Mouse (Mus musculus): ENCODE data around the gene Amdhd1.

Amdhd1 gene

GRCm38 (mm10) chr10:93539775-93540430 is at the start of gene Amdhd1:
TSS of gene Amdhd1 (minus strand) at chr10:93540033.
- 4% methylated on average over 35 of the region's 35 CpGs for WGBS

- WGBS, result under 1% methylated on average over 63 of the region's 63 CpGs
These were observed 49.5 kb upstream of the Amdhd1 start, which contains the start of gene Snrpf for GRCm38 (mm10) chr10:93589281-93589848. TSS of gene Snrpf (minus strand) at chr10:93589706.

DNA sequence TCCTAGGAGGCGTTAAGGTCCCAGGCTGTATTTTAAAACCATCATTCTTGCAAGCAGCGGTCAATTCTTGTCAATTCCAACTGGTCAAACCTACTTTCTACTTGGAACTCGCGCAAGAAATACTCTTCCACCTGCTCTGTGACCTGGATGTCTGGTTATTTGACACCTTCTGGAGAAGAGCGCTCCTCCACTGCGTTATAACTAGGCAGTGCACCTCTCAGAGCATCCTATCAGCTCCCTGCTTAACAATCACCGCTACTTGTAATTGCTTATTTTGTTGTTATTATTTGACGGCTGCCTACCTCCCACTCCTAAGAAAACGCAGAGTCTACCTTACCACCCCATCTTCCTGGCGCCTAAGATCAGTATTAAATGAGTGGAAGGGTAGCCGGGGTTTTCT is 49.0 kb upstream of the Amdhd1 start:
- WGBS, result 2% methylated on average over 11 of the region's 11 CpGs

GRCm38 (mm10) chr10:93577271-93577886 is 37.5 kb upstream of the Amdhd1 start:
- 63% methylated on average over 13 of the region's 13 CpGs for WGBS

DNA sequence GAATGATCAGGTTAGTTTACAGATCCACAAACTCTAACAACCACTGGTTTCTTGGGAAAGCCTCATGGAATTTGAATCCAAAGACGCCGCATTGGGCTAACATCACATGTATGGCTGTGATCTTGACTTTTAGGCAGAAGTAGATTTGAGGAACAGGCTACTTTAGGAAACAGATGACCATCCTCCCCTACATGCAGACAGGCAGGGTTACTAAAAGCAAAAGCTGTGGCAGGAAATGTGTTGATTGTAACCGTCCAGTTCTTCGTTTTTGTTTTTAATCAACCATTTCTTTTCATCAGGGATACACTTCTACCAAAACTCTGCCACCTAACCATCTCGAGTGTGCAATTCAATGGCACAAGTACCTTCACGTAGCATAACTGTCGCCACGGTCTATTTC is 36.1 kb upstream of the Amdhd1 start:
- 91% methylated on average over 8 of the region's 8 CpGs for WGBS

DNA sequence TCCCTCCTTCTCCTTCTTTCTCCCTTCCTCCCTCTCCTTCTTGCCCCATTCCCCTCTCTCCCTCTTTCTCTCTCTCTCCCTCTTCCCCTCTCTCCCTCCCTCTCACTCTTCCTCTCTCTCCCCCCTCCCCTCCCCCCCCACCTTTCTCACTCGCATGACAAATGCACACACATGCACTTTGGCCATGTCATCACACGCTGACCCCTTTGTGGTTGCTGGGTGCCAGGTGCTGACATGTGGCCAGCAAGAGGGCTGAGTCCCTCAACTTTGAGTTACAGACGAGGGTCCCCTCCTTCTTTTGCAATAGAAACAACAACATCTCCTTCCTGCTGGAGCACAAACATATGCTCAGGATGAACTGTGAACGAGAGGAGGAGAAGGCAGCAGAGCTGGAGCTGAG is 35.1 kb upstream of the Amdhd1 start:
- WGBS, result 72% methylated on average over 4 of the region's 4 CpGs

GRCm38 (mm10) chr10:93572209-93572608 is 32.4 kb upstream of the Amdhd1 start:
- 54% methylated on average over 2 of the region's 2 CpGs for WGBS

GRCm38 (mm10) chr10:93568671-93569070 is 28.8 kb upstream of the Amdhd1 start:
- WGBS, result 83% methylated on average over 6 of the region's 6 CpGs

GRCm38 (mm10) chr10:93567841-93568566 is 28.2 kb upstream of the Amdhd1 start:
- WGBS, result 93% methylated on average over 11 of the region's 11 CpGs

GRCm38 (mm10) chr10:93567066-93567465 is 27.2 kb upstream of the Amdhd1 start:
- WGBS, result 89% methylated on average over 10 of the region's 10 CpGs

DNA sequence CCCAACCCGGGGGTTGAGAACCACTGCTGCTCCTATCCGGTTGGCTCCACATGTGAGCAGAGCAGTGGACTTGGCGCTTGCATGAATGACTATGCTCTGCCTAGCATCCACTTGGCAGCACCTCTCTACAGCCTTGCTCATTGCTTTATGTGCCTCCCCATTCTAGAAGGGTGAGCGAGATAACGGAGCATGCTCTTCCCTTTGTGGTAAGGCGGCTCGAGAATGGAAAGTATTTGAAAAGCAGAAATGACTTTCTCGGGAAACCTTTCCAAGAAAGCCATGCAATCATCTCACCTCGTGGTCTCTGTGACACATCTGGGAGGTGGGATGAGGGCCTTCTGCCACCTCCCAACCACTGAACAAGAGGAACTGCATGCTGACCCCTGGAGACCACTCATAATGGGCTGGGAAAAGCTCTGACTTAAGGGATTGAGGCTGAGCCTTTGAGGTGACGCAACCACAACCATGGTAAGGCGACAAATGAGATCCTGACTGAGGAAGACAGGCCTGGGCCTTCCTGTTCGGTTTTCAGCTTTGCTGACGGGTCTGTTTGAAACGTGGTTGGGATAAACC is 24.8 kb upstream of the Amdhd1 start:
- WGBS, result 88% methylated on average over 14 of the region's 14 CpGs

GRCm38 (mm10) chr10:93559786-93560185 is 20.0 kb upstream of the Amdhd1 start:
- WGBS, result 79% methylated on average over 9 of the region's 9 CpGs

DNA sequence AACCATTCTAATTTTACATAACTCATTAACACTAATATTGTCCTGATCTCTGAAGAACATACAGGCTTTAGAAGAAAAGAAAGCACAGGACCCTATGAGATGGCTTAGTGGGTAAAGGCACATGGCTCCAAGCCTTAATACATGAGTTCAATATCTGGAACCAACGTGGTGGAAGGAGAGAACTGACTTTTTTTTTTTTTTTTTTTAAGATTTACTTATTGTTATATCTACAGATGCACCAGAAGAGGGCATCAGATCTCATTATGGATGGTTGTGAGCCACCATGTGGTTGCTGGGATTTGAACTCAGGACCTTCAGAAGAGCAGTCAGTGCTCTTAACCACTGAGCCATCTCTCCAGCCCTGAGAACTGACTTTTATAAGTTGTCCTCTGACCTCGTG is 18.1 kb upstream of the Amdhd1 start:
- 75% methylated on average over 2 of the region's 2 CpGs for WGBS

- whole genome bisulfite sequencing, result 86% methylated on average over 8 of the region's 8 CpGs
These were observed 12.8 kb upstream of the Amdhd1 start for GRCm38 (mm10) chr10:93552596-93552995.

DNA sequence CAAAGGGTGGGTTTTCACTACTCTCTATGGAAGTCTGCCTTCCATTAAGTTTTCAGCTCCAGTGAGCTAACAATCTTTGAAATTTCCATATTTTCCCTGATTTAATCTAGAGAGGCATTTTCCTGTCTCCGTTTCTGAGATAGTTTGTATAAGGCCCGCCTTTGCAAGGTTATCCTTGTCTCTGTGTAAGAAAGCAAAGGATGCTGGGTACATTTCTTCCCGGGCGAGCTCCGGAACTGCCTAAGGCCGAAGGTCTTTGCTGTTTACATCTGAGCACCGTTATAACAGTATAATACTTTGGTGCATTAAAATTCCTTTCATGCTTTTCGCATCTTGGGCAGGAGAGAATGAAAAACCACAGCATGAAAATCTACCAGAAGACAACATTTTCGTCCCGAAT is 10.0 kb upstream of the Amdhd1 start:
- WGBS, result 89% methylated on average over 10 of the region's 10 CpGs

DNA sequence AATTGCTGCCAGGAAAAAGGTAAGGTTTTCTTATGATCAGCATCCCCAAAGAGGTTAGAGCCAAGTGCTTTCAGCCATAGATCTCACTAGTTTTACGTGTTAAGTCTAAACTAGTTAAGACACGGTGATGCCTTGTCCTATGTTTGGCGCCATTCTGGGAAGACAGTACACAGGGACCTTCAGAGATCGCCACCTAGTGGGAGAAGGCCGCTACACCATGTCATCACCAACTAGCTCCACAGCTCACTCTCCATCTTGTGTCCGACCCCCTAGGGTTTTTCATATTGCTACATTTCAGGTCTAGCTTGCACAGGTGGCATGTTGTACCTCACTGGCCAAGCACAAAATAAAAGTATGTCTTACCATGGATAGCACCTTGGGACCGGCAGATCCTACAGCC is 9.2 kb upstream of the Amdhd1 start:
- 18% methylated on average over 7 of the region's 7 CpGs for WGBS

GRCm38 (mm10) chr10:93547741-93548270 is 8.0 kb upstream of the Amdhd1 start:
- WGBS, result 93% methylated on average over 4 of the region's 4 CpGs

DNA sequence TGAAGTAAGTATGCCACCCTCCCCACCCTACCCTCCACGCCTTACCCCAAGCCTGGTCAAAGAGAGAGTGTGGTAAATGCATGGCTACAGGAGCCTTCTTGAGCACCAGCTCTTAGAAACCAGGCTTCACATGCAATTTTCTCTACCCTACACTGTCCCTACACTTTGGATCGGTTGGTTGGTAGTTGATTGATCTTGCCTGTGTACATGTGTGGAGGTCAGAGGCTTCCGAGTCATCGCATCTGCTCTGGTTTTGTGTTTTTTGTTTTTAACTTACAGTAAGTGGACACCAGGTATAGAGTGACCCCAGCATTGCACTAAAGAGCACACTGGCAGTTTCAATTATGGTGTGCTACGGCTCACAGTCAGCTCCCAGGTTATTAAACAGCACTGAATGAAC is 4.3 kb upstream of the Amdhd1 start:
- 92% methylated on average over 5 of the region's 5 CpGs for WGBS

DNA sequence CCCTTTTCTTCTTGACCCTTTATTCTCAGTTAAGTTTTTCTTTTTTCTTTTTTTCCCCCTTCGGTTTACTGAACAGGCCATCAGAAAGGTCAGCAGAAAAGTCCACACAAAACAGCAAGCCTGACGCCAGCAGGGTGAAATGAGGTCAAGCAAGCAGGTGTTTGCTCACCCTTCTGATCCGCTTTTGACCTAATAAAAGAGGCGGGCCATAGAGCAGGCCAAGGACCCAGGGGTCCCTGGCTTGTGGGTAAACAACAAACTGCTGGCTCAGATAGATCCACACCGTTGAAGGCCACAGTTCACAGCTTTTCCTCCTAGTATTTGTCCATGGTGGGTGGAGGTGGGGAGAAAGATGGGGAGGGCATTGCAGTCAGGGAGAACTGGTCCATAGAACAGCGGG is 3.3 kb upstream of the Amdhd1 start:
- WGBS, result 85% methylated on average over 6 of the region's 6 CpGs

- WGBS, result 79% methylated on average over 4 of the region's 4 CpGs
These were observed 2.5 kb upstream of the Amdhd1 start for GRCm38 (mm10) chr10:93542356-93542755.

DNA sequence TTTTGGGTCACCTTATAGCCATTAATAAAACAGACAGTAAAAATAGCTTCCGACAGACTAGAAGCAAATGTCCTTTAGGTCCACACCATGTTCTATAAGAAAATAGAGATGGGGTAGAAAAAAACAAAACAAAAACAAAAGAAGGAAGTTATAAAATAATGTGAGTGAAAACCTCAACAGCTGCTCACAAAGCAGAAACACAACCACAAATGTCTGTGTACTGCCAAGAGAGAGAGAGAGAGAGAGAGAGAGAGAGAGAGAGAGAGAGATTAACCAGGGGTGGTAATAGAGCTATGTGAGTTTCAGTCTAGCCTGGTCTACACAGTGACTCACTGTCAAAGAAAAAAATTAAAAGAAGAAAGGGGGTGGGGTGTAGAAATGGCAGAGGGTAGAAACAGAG is 1.8 kb upstream of the Amdhd1 start:
- WGBS, result 98% methylated on average over 1 of the region's 1 CpGs

Measured in cerebral cortex, adult 2 months (tissue).